In the genomic region with DNA sequence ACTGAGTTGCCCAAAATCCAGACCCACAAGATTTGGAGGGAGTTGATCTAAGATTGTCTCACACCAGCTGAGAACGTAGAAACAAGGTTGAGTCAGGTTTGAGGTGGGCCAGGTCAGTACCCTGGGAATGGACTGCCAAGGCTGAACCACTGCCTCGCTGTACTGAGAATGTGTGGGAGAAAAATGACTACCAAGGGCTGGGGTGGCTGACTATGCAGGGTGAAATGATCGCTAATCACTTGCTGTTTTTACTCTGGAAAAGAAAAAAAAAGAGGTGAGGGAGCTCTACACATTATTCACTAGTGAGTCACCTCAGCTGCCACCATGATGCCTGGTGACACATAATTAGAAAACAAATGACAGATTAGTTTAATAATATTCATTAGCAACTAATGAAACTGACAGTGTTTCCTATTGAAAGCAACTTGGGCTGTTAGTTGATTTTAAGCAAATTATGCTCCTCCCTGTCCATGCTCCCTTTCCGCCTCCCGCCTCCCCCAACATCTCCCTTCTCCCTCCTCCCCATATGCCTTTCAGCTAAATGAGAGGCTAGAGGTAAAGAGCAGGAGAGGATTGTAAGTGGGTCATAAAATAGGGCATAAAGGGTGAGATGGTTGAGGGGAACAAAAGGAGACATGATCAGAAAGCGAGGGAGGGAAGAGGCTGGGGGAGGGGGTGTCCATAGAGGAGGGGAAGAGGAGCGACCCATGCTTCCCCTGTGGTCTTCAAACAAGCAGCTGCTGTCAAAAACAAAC, we compare ENCODE assay signal across 10 mouse cellular contexts.
DNase-seq lines count a peak whose midpoint lies in the region; ATAC-seq and TF ChIP-seq lines count a peak whose summit lies in the region.
"Had no signal": no experiment of that assay in that cellular context is flagged by ENCODE, and none has a peak within 500 bp of the region (broad histone marks: within the 10 kb centered on the region; RNA-seq: fewer than 3 reads in every experiment).

No protein-coding gene starts in this region.

- ATAC-seq in hindbrain, embryonic 15.5 days (ENCODE audit: low FRiP score, low read depth), result peak; percentile 59; the same call in 1 of the 2 replicates
- ATAC-seq in intestine, embryonic 15.5 days, result no peak
- no peak for ATAC-seq in CD4-positive, CD25-positive, alpha-beta regulatory T cell, adult 4 months
- ATAC-seq: activated CD4-positive, CD25-positive, alpha-beta regulatory T cell, adult 4 months had no signal

- peaks cover 13% of the 10 kb centered on the region; the same call in 1 of the 2 replicates for H3K4me1 ChIP-seq in spleen, adult 2 months (ENCODE audit: control insufficient read depth, insufficient read depth, insufficient read length)
- H3K4me1 ChIP-seq in hindbrain, embryonic 15.5 days (replicated peaks), result peaks cover 28% of the 10 kb centered on the region
- H3K4me1 ChIP-seq in intestine, embryonic 15.5 days (replicated peaks), result peaks cover 14% of the 10 kb centered on the region; the same call in 1 of the 2 replicates

- H3K4me3 ChIP-seq in spleen, adult 2 months (ENCODE audit: extremely low read depth, insufficient read depth, insufficient read length), result no peak overlapping the region
- no peak overlapping the region for H3K4me3 ChIP-seq in hindbrain, embryonic 15.5 days
- no peak overlapping the region for H3K4me3 ChIP-seq in intestine, embryonic 15.5 days (replicated peaks)
- H3K4me3 ChIP-seq: myocyte had no signal

- intact Hi-C loops in heart, postnatal 10 days (cut with DNase I), result no loop called here

- TF ChIP-seq POLR2A in spleen, adult 2 months (IDR thresholded peaks at IDR 0.05; ENCODE audit: low read depth, low read length), result no peak

- H3K9me3 ChIP-seq in hindbrain, embryonic 15.5 days, result no peaks in the 10 kb centered on the region
- no peaks in the 10 kb centered on the region for H3K9me3 ChIP-seq in intestine, embryonic 15.5 days

- no peak overlapping the region for H3K9ac ChIP-seq in hindbrain, embryonic 15.5 days
- no peak overlapping the region for H3K9ac ChIP-seq in intestine, embryonic 15.5 days

- no peak for TF ChIP-seq CTCF in spleen, adult 2 months (IDR thresholded peaks at IDR 0.05; ENCODE audit: extremely low read depth, insufficient read depth, insufficient read length, insufficient replicate concordance)

- H3K4me2 ChIP-seq in hindbrain, embryonic 15.5 days, result peak overlapping the region; percentile 39
- no peak overlapping the region for H3K4me2 ChIP-seq in intestine, embryonic 15.5 days (replicated peaks)

- WGBS in spleen, adult 2 months, result 43% methylated on average over 7 of the region's 7 CpGs
- 32% methylated on average over 7 of the region's 7 CpGs for WGBS in hindbrain, embryonic 15.5 days
- WGBS in intestine, embryonic 15.5 days, result 48% methylated on average over 7 of the region's 7 CpGs

- H3K36me3 ChIP-seq in spleen, adult 2 months (ENCODE audit: control insufficient read depth, insufficient read depth, low read length), result no peaks in the 10 kb centered on the region
- H3K36me3 ChIP-seq in hindbrain, embryonic 15.5 days, result no peaks in the 10 kb centered on the region
- no peaks in the 10 kb centered on the region for H3K36me3 ChIP-seq in intestine, embryonic 15.5 days

- no peaks in the 10 kb centered on the region for H3K27me3 ChIP-seq in spleen, adult 2 months (ENCODE audit: control insufficient read depth, insufficient read depth, low read length)
- H3K27me3 ChIP-seq in hindbrain, embryonic 15.5 days, result no peaks in the 10 kb centered on the region
- no peaks in the 10 kb centered on the region for H3K27me3 ChIP-seq in intestine, embryonic 15.5 days (replicated peaks)

- peak; percentile 83 for DNase-seq in heart, adult 11 months
- no peak for DNase-seq in heart, postnatal 10 days
- no peak for DNase-seq in spleen, adult 2 months (ENCODE audit: low read depth in 1 of 2, low spot score in 2 of 2)
- no peak for DNase-seq in spleen, postnatal 4 days (ENCODE audit: low spot score in 2 of 2)
- DNase-seq in layer of hippocampus, postnatal 36 days, result no peak

- H3K27ac ChIP-seq in spleen, adult 2 months (ENCODE audit: insufficient read depth, low read length), result peak overlapping the region; percentile 86
- peak overlapping the region; percentile 68 for H3K27ac ChIP-seq in hindbrain, embryonic 15.5 days (replicated peaks)
- H3K27ac ChIP-seq in intestine, embryonic 15.5 days, result no peak overlapping the region
